Mouse (Mus musculus): ENCODE data around the gene Ccdc175. TPM values are rescaled to one million over a fixed set of nuclear protein-coding genes. Genes with fewer than 3 reads are reported as not detected.

The Ccdc175 gene
- polyA plus RNA-seq, 1 experiment from 2014 or later, result not detected

DNA sequence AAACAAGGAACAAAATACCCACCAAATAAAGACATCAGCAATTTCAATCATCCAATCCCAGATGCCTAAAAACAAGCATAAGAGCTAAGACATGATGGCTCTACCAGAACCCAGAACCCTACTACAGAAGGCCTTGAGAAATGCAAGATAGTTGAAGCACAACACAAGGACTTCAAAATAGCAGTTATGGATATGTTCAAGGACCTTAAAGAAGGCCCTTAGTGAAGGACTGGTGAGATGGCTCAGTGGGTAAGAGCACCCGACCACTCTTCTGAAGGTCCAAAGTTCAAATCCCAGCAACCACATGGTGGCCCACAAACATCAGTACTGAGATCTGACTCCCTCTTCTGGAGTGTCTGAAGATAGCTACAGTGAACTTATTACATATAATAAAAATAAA lies 127.0 kb downstream of the Ccdc175 start:
- no peaks in the 10 kb centered on the region for H3K4me1 ChIP-seq
- no peaks in the 10 kb centered on the region for H3K36me3 ChIP-seq
- no peak overlapping the region for H3K4me3 ChIP-seq
- H3K27me3 ChIP-seq, result no peaks in the 10 kb centered on the region
- 87% methylated on average over 1 of the region's 1 CpGs for WGBS
- ATAC-seq (ENCODE audit: low FRiP score), result no peak
- H3K4me2 ChIP-seq (replicated peaks), result no peak overlapping the region
- H3K9me3 ChIP-seq (replicated peaks), result no peaks in the 10 kb centered on the region
- H3K9ac ChIP-seq, result no peak overlapping the region
- H3K27ac ChIP-seq, result no peak overlapping the region

DNA sequence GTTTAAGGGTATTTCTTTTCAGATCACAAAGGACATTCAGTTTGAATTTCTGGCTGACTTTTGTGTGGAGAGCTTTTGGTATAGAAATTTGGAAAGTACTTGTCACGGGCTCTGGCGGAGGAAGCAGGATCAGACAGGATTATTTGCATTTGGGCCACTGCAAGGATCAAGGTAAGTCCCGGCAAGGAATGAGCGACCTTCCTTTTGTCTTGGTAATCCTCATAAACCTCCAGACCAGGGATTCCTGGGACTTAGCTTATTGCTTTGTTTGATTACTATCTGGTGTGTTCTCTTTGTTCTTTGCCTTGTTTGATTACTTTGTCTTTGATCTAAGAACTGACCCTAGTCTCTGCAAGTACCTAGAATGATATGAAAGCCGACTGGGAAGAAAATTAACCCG lies 131.0 kb downstream of the Ccdc175 start:
- Histone ChIP-seq H3K4me3 (no peak overlapping the region), H3K36me3 (no peaks in the 10 kb centered on the region), H3K9ac (no peak overlapping the region), H3K27me3 (no peaks in the 10 kb centered on the region), H3K4me1 (no peaks in the 10 kb centered on the region), H3K4me2 (replicated peaks) (no peak overlapping the region), H3K9me3 (replicated peaks) (peaks cover 5% of the 10 kb centered on the region; the same call in 1 of the 2 replicates), H3K27ac (no peak overlapping the region)
- 40% methylated on average over 6 of the region's 6 CpGs for WGBS
- no peak for ATAC-seq (ENCODE audit: low FRiP score)

DNA sequence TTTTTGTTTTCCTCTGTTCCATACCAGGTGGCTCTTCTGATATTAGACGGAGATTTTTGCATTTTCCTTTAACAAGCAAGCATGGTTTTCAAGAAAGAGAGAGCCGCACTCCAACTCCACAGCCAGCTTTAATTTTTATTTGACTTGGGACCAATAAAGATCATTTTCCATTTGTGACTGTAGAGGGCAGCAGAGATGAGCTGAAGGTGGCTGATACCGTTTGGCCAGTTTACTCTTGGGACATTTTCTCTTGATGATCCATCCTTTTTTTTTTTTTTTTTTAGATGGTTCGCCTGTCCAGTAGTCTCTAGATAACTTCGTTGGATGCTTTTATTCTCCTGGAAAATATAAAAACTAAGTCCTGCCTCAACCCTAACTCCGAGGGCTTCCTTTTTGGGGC lies 131.5 kb downstream of the Ccdc175 start:
- WGBS, result 48% methylated on average over 6 of the region's 6 CpGs
- H3K9ac ChIP-seq, result no peak overlapping the region
- ATAC-seq (ENCODE audit: low FRiP score), result no peak

DNA sequence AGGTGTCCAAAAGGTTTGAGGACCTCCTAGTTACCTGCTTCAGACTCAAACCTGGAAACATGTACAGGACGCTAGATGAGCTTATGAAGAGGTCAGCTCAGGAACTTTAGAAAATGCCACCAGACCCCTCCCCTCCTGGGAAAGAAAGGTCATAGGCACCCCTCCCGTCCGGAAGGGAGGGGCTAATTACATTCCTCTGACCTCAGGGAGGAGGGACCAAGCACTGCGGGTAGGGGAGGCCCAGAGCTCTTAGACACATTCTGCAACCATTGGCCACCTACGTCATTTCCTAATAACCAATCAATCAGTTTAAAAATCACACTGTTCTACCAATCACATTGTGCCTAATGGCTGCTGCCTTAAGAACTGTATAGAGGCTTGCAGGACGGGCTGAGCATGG lies 132.3 kb downstream of the Ccdc175 start:
- no peak overlapping the region for H3K4me3 ChIP-seq
- 86% methylated on average over 6 of the region's 6 CpGs for WGBS
- no peak for ATAC-seq (ENCODE audit: low FRiP score)
- H3K27me3 ChIP-seq, result no peaks in the 10 kb centered on the region
- no peak overlapping the region for H3K4me2 ChIP-seq (replicated peaks)
- H3K4me1 ChIP-seq, result no peaks in the 10 kb centered on the region
- H3K9ac ChIP-seq, result no peak overlapping the region
- H3K27ac ChIP-seq, result no peak overlapping the region
- H3K9me3 ChIP-seq (replicated peaks), result peaks cover 5% of the 10 kb centered on the region; the same call in 1 of the 2 replicates
- H3K36me3 ChIP-seq, result no peaks in the 10 kb centered on the region

More for the DNA sequence above, 131.5 kb downstream of the Ccdc175 start:
- H3K4me1 ChIP-seq, result no peaks in the 10 kb centered on the region
- H3K36me3 ChIP-seq, result no peaks in the 10 kb centered on the region
- no peak overlapping the region for H3K27ac ChIP-seq
- H3K4me2 ChIP-seq (replicated peaks), result no peak overlapping the region
- no peaks in the 10 kb centered on the region for H3K27me3 ChIP-seq
- H3K4me3 ChIP-seq, result no peak overlapping the region
- peaks cover 5% of the 10 kb centered on the region; the same call in 1 of the 2 replicates for H3K9me3 ChIP-seq (replicated peaks)

Small RNA genes within 50 kb of the gene (microRNA-seq; reads per million reads assigned to microRNA genes)
- not detected for gene Gm24466

Other genes with a start within 250 kb of the Ccdc175 start
- gene Gpr135, start 113.9 kb downstream of the Ccdc175 start, polyA plus RNA-seq (2016; fragmentation: Nextera tagmentation; extraction: Ambion mirVana), result 1.7 and 2.2 TPM in 2 replicates
- 11.1 and 11.4 TPM in 2 replicates for gene L3hypdh, start 99.6 kb downstream of the Ccdc175 start, polyA plus RNA-seq (2016; fragmentation: Nextera tagmentation; extraction: Ambion mirVana)
- 91.5 and 98.2 TPM in 2 replicates for gene Jkamp, start 99.4 kb downstream of the Ccdc175 start, polyA plus RNA-seq (2016; fragmentation: Nextera tagmentation; extraction: Ambion mirVana)
- gene Rtn1, start 224.0 kb upstream of the Ccdc175 start, polyA plus RNA-seq (2016; fragmentation: Nextera tagmentation; extraction: Ambion mirVana), result 892 and 927 TPM in 2 replicates

Data from hindbrain, embryonic 12.5 days (tissue).